Mouse (Mus musculus) forelimb bud, embryonic 11.5 days (tissue): Measurements from ENCODE around the gene Il20.

Experiments used
- DNase-seq: peaks from one replicate; pipeline ENCODE4 v3.0.0-alpha.2; 2012; ENCODE audit warnings: low read depth, low spot score

Gene Il20

GRCm38 (mm10) chr1:130865541-130866221 lies 45.6 kb downstream of the Il20 start, which contains the start of gene Fcmr:
TSS of gene Fcmr (plus strand) at chr1:130865669.
- DNase-seq = no peak

- no peak for DNase-seq
These were observed 46.5 kb downstream of the Il20 start for GRCm38 (mm10) chr1:130864741-130865140.

GRCm38 (mm10) chr1:130864238-130864637 lies 47.0 kb downstream of the Il20 start:
- DNase-seq = no peak

DNA sequence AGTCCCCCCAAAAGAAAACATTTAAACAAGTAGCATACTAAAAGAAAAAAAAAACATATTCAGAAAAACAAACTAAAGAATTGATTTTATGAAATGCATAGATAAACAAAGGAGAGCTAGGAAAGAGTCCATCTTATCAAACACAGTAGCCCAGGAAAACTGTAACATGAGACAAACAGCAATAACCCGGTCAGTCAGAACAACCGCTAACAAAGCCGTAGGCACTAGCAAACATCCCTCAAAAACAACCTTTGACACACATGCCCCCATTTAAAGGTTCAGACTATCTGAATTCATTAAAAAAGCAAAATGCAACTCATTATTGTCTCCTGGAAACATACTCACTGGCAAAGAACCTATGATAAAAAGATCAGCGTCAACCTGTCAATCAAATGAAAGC lies 53.8 kb downstream of the Il20 start:
- no peak for DNase-seq
